Mouse (Mus musculus): ENCODE data around the gene Rapgef1.
"Not testable (repeated sequence)": the region's sequence is repeated elsewhere in the genome, so short reads cannot be mapped to it uniquely, and the experiment has no call there.

The Rapgef1 gene

DNA sequence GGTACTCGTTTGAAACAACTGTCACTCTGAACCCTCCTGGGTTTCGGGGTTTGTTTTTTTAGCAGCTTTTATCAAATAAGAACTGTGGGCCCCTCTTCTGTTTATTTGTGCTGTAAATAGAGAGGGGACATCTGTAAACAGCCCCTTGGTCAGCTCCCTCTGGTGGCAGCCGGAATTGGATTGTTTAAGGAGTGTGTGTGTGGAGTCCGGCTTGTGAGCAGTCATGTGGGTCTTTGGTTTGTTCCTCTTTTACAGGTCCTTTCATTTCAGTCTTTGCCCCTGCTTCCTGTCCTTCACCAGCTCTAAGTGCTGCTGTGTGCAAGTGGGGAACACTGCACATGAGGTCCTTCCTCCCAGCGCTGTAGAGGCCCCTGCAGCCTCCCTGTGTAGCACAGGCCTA is 119.8 kb downstream of the Rapgef1 start:
- no peak for DNase-seq (ENCODE audit: low spot score in 2 of 2)

DNA sequence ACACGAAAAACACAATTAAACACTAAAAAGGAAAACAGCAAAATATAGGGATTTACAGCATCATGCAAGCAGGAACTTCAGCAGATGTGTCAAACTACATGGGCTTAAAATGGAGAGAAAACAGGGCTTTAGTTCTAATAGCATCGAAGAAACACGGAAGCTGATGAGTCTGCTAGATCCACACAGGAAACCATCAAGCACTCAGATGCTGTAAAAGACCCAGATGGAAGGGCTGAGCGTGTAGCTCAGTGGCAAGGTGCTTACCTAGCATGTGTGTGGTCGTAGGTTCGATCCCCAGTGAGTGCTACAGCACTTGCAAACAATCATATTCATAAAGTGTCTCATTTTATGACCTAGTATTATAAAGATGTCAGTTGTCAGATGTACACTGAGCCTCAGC is 121.7 kb downstream of the Rapgef1 start:
- no peak for DNase-seq (ENCODE audit: low spot score in 2 of 2)

GRCm38 (mm10) chr2:29744256-29744655 is 124.7 kb downstream of the Rapgef1 start:
- DNase-seq (ENCODE audit: low spot score in 2 of 2): no peak

DNA sequence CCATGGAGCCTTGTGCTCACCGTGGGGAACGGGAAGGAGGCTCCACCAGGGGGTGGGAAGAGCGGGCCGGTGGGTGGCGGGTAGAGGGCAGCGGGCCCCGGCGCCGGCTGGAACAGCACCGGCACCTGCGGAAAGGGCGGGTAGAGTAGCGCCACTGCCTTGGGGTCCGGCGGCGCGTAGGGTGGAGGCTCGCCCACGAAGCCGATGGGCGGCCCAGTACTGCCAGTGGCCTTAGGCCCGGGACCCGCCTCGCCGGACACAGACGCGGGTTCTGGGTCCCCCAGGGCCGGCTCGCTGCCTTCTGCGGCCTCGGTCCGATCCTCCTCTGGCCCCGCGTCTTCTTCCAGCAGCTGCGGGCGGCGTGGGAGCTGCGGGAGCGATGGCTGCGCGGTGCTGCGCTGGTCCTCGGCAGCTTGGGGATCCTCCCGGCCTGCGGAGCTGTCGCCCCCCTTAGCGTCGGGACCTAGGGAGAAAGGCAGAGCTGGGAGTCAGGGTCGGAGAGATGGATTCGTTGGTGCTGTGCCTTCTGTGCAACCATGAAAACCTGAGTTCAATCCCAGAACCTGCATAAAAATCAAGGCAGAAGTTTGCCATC is 127.8 kb downstream of the Rapgef1 start:
- no peak for DNase-seq (ENCODE audit: low spot score in 2 of 2)

- peak in 1 of 2 experiments; percentile 38 for DNase-seq (ENCODE audit: low spot score in 2 of 2)
These were observed 128.3 kb downstream of the Rapgef1 start for GRCm38 (mm10) chr2:29747852-29748251.

DNA sequence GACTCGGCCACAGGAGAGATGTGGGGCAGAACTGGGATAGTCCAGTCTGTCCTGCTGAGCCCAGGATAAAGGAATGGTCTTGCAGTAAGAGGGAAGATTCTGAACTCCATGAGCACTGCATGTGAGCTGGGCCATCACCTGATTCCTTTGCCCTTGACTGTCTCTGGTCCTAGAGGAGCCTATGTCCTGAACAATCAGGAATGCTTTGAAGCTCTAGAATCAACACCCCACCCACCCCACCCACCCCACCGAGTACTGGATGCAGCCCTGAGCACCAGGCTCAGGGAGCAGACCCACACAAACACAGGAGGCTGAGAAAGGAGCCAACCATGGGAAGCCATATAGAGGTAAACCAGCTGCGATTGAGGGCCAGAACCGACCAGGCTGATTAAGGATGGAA is 129.0 kb downstream of the Rapgef1 start:
- no peak for DNase-seq (ENCODE audit: low spot score in 2 of 2)

GRCm38 (mm10) chr2:29751497-29751896 is 132.0 kb downstream of the Rapgef1 start, which contains the start of gene Gm13420:
Gene Gm13420, minus strand, starts transcription at chr2:29751685.
- DNase-seq (ENCODE audit: low spot score in 2 of 2): no peak

DNA sequence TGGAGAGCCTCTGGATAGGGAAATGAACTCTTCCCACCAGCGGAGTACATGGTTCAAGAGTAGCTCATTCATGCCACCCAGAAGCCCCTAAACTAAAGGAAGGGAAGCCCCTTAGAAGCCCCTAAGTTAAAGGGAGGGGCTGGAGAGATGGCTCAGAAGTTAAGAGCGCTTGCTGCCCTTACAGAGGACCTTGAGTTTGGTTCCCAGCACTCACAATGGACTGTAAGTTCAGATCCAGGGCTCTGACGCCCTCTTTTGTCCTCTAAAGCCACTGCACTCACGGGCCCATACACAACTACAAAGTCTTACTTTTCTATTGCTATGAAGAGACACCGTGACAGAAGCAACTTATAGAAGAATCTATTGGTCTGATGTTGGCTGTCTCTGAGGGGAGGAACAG is 132.9 kb downstream of the Rapgef1 start:
- DNase-seq (ENCODE audit: low spot score in 2 of 2): no peak

DNA sequence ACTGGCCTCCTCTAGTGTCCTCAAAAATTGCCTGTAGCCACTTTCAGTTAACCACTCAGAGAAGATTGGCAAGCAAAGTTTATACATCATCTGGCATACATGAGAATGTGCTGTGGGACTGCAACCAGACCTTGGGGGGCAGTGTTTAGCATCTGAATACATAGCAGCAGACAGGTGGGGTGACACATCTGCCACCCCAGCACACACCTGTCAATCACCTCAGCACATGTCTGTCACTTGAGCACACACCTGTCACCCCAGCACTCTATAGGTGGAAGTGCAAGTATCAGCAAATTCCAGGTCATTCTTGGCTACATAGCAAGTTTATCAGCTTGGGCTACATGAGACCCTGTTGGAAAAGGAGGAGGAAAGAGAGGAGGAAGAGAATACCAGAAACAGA is 136.2 kb downstream of the Rapgef1 start:
- no peak for DNase-seq (ENCODE audit: low spot score in 2 of 2)

- DNase-seq (ENCODE audit: low spot score in 2 of 2): peak; percentile 50 to 68
These were observed 145.3 kb downstream of the Rapgef1 start for GRCm38 (mm10) chr2:29764831-29765230.

DNA sequence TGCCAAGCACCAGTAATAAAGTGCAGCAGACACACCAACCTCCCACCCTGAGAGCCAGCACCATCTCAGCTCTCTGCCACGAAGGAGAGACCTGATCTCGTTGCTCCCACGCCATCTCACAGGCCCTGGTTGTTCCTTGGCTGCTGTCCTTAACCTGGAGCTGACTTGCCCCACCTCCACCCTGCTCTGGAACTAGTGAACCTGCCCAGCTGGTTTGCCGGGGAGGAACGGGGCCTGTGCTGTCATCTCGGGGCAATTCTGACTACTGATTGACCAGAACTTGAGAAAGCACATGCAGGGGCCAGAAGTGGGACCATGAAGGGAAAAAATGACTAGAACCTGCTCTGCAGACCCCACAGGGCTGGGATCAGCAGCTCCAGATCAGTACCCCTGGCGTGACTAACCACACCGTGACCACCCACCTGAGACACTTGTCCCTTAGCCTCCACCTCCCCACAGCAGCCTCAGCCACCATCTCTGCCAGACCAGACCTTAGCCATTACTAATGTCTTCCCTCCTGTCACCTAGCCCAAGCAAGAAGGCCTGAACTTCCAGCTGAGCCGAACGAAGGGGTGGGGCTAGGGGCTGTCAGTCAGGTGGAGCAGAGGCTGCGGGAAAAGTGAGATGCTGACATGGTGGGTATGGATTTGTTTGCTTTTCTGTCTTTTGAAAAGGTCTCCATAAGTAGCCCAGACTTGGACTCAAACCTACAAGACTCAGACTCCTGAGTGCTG is 148.6 kb downstream of the Rapgef1 start:
- DNase-seq (ENCODE audit: low spot score in 2 of 2): no peak

DNA sequence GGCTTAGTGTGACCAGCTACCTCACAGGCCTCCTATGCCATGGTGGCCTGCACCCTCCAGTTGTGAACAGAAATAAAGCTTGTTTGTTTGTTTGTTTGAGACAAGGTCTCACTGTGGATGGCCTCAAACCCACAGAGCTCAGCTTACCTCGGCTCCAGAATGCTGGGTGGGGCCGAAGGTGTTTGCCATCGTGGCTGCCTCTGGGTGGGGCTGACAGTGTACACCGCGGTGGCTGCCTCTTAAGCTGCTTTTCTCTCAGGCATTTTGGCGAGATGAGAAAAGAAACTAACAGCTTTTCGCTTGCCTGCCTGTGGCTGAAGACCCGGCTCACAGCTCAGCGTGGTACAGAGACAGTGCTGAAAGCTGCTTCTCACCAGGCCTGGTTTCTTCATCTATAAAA is 149.4 kb downstream of the Rapgef1 start:
- DNase-seq (ENCODE audit: low spot score in 2 of 2): no peak

DNA sequence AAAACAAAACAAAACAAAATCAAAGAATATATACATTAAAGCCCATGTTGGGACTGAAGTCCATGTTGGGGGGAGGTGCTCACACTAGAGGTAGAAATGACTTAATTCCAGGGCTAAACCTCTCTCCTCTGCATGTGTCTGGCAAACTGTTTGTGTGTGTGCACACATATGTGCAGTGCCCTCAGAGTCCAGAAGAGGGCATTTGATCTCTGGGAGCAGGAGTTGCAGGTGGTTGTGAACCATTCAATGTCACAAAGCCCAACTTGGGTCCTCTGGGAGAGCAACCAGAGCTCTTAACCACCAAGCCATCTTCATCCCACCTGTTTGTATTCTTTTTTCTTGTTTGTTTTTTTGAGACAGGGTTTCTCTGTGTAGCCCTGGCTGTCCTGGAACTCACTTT is 150.6 kb downstream of the Rapgef1 start:
- no peak for DNase-seq (ENCODE audit: low spot score in 2 of 2)

DNA sequence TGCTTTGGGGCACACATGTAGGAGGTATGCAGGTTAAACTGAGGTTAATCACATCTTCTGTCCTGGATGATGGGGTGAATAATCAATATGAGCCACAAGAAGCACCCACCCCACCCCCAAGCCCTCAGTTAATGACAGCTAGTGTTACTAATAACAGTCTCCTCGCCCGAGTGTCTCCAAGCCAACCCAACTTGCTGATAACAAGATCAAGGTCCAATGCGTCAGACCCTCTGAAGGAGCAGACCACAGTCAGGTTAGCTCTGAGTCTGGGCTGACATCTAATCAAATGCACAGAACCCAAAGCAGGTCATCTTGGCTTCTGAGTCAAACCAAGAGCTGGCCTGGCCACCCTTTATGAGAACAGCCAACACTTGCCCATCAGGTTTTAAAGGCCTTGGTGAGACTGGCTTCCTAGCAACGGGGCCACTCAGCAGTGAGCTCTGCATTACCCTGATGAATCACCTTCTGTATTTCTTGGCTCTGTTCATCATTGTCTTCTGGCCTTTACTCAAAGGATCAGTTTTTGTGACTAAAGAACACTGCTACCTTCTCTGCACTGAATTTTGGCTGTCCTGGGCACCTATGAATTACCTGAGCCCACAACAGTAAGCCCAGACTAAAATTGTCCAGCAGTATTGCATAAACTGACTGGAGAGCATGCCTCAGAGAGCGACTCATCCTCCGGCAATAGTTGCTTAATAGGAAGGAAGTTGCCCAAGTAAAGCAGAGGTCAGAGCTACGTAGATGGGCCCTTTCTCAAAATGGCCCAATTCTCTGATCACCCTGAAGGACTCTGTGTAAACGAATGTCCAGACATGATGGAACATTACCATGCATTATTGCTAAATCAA is 152.3 kb downstream of the Rapgef1 start:
- DNase-seq (ENCODE audit: low spot score in 2 of 2): no peak

DNA sequence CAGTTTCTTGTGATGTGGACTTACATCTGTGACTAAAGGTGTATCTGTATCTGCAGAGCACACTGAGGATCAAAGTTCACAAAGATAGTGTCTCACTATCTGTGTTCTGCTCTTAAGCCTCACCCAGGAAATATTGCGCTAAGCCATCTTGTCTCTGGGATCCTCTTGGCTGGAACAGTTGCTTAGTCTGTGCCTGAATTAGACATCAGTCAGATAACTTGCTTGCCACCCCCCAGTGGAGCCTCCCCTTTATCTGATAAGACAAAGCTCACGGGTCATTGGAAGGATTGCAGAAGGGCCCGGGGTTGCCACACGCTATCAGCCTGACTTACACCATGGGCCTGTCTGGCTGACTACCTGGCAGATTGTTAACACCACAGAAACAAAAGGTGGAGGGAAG is 153.8 kb downstream of the Rapgef1 start:
- no peak for DNase-seq (ENCODE audit: low spot score in 2 of 2)

DNA sequence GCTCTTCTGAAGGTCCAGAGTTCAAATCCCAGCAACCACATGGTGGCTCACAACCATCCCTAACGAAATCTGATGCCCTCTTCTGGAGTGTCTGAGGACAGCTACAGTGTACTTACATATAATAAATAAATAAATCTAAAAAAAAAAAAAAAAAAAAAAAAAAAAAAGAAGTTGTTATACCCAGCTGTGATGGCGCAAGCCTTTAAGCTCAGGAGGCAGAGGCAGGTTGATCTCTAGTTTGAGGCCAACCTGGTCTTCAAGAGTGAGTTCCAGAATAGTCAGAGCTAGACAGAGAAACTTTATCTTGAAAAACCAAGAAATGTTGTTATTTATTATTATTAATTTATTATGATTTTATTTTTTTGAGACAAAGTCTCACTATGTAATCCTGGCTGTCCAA is 161.7 kb downstream of the Rapgef1 start:
- DNase-seq (ENCODE audit: low spot score in 2 of 2): not testable (repeated sequence)

DNA sequence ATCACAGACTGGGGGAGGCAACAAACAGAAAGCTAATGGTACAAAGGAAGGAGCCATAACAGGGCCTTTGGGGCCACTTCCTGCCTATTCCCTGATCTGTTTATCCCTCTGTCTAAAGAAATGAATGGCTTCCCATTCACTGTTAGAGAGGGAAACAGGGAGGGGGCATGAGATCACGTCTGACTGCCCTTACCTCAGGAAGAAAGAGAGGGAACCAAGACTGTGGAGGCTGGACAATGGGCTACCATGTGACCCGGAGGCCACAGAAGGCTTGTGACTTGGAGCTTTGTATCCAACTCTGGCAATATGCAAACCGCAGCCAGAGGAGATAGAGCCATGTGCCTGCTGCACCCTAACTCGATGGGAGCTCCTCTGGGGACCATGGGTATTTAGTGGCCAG is 164.8 kb downstream of the Rapgef1 start:
- DNase-seq (ENCODE audit: low spot score in 2 of 2): no peak

- peak; percentile 96 for DNase-seq (ENCODE audit: low spot score in 2 of 2)
These were observed 167.8 kb downstream of the Rapgef1 start, which contains the start of gene Coq4 for GRCm38 (mm10) chr2:29787104-29787917. Gene Coq4, plus strand, starts transcription at chr2:29787493.

DNA sequence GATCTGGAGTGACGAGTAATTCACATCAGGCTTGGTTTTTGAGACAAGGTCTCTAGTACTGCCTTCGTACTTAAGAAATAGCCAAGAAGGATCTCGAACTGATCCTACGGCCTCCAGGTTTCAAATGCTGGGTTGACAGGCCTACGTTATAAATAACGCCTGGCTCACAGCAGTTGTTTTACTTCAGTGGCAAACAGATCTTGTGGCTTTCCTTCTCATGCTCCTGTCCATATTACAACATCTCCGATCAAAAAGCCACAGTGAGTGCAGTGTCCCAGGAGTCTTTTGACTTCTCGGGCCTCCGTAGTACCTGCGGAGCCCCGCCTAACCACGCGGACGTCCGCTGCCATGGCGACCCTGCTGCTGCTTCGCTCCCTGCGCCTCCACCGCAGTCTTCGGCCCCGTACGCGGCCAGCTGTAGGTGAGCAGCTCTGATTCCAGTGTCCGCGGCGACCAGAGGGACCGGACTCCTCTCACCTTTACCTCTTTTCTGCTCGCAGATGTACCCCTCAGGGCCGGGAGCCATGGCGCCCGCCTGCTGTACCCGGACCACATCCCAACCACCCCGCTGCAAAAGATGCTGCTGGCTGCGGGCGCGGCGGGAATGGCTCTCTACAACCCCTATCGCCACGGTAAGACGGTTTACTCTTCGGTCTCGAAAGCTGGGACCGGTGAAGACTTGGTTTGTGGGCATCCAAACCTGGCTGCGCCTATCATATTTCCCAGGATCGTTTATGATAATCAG is 168.6 kb downstream of the Rapgef1 start, which contains the start of gene Trub2:
Gene Trub2 (minus strand): TSS at position 566 of the 745 bp plus-strand sequence.
- peak; percentile 90 to 94 for DNase-seq (ENCODE audit: low spot score in 2 of 2)
